Mouse (Mus musculus) midbrain, embryonic 15.5 days (tissue): ENCODE results near the gene Pacs1. TPM values are rescaled to one million over a fixed set of nuclear protein-coding genes. Genes with fewer than 3 reads are reported as not detected.

Experiments
- ATAC-seq: fragments of 200-750 bp; cut with Nextera tagmentation; replicated peaks from 2 replicates; pipeline ENCODE4 v1.8.0; 2017; ENCODE audit warnings: moderate TSS enrichment
- H3K27ac ChIP-seq: fragments of 300-500 bp; sonication (generic); 2 replicates; pipeline ENCODE4 v1.5.1; 2015; ENCODE audit warnings: mild to moderate bottlenecking, inconsistent platforms
- H3K27me3 ChIP-seq: fragments of 300-500 bp; sonication (generic); replicated peaks from 2 replicates; pipeline ENCODE4 v1.6.1; 2015; ENCODE audit warnings: inconsistent platforms
- H3K36me3 ChIP-seq: fragments of 300-500 bp; sonication (generic); replicated peaks from 2 replicates; pipeline ENCODE4 v1.6.1; 2015; ENCODE audit warnings: inconsistent platforms
- H3K4me1 ChIP-seq: fragments of 300-500 bp; sonication (generic); 2 replicates; pipeline ENCODE4 v1.6.1; 2015; ENCODE audit warnings: inconsistent platforms
- H3K4me2 ChIP-seq: fragments of 300-500 bp; sonication (generic); 2 replicates; pipeline ENCODE4 v1.6.1; 2015; ENCODE audit warnings: inconsistent platforms, mild to moderate bottlenecking, moderate library complexity
- H3K4me3 ChIP-seq: fragments of 300-500 bp; sonication (generic); 2 replicates; pipeline ENCODE4 v1.5.1; 2015; ENCODE audit warnings: mild to moderate bottlenecking, inconsistent platforms
- H3K9ac ChIP-seq: fragments of 300-500 bp; sonication (generic); 2 replicates; pipeline ENCODE4 v1.6.1; 2015; ENCODE audit warnings: mild to moderate bottlenecking, inconsistent platforms
- H3K9me3 ChIP-seq: fragments of 300-500 bp; sonication (generic); 2 replicates; pipeline ENCODE4 v1.6.1; 2016; ENCODE audit warnings: inconsistent platforms
- WGBS: fragments of 180-500 bp; shearing (Covaris S2); methylation state at CpG from one replicate; pipeline ENCODE4 v1.1.7; 2015; ENCODE audit warnings: mixed read lengths; 5-methylcytosine and 5-hydroxymethylcytosine counted together
- polyA plus RNA-seq: library from polyadenylated mRNA; unstranded; fragments of >200 nt; fragmentation: Nextera tagmentation; extraction: Ambion mirVana; gene quantifications from 2 replicates; pipeline ENCODE4 v1.2.1, GENCODE M21; 2015

Pacs1 gene
- polyA plus RNA-seq, 1 experiment from 2014 or later = 55.7 TPM

GRCm38 (mm10) chr19:5131237-5131636 lies 141.7 kb downstream of the Pacs1 start:
- Histone ChIP-seq H3K27me3 (no peaks in the 10 kb centered on the region), H3K9me3 (no peaks in the 10 kb centered on the region), H3K4me2 (no peak overlapping the region), H3K36me3 (peaks cover 6% of the 10 kb centered on the region; the same call in 1 of the 2 replicates), H3K9ac (no peak overlapping the region), H3K4me1 (no peaks in the 10 kb centered on the region), H3K4me3 (no peak overlapping the region), H3K27ac (no peak overlapping the region)
- ATAC-seq = no peak
- 75% methylated on average over 4 of the region's 4 CpGs for WGBS

- Histone ChIP-seq H3K36me3 (peaks cover 6% of the 10 kb centered on the region; the same call in 1 of the 2 replicates), H3K9me3 (no peaks in the 10 kb centered on the region), H3K4me1 (no peaks in the 10 kb centered on the region), H3K9ac (no peak overlapping the region), H3K4me2 (no peak overlapping the region), H3K4me3 (no peak overlapping the region), H3K27ac (no peak overlapping the region), H3K27me3 (no peaks in the 10 kb centered on the region)
- ATAC-seq = no peak
- WGBS = 41% methylated on average over 1 of the region's 1 CpGs
Observed at GRCm38 (mm10) chr19:5129770-5130169, 143.1 kb downstream of the Pacs1 start.

- Histone ChIP-seq H3K4me1 (peaks cover 3% of the 10 kb centered on the region), H3K4me2 (no peak overlapping the region), H3K27me3 (no peaks in the 10 kb centered on the region), H3K4me3 (no peak overlapping the region), H3K36me3 (no peaks in the 10 kb centered on the region), H3K9ac (no peak overlapping the region), H3K27ac (no peak overlapping the region), H3K9me3 (no peaks in the 10 kb centered on the region)
- ATAC-seq = no peak
- 78% methylated on average over 7 of the region's 7 CpGs for WGBS
Observed at GRCm38 (mm10) chr19:5124055-5124614, 148.8 kb downstream of the Pacs1 start.

- WGBS = 92% methylated on average over 3 of the region's 3 CpGs
- Histone ChIP-seq H3K4me1 (peaks cover 10% of the 10 kb centered on the region), H3K4me2 (no peak overlapping the region), H3K4me3 (no peak overlapping the region), H3K9me3 (no peaks in the 10 kb centered on the region), H3K9ac (no peak overlapping the region), H3K27ac (no peak overlapping the region), H3K27me3 (no peaks in the 10 kb centered on the region), H3K36me3 (no peaks in the 10 kb centered on the region)
- ATAC-seq = no peak
Observed at GRCm38 (mm10) chr19:5123241-5123640, 149.7 kb downstream of the Pacs1 start.

GRCm38 (mm10) chr19:5122492-5122891 lies 150.4 kb downstream of the Pacs1 start:
- no peaks in the 10 kb centered on the region for H3K36me3 ChIP-seq
- H3K9me3 ChIP-seq = no peaks in the 10 kb centered on the region
- ATAC-seq = no peak
- no peaks in the 10 kb centered on the region for H3K27me3 ChIP-seq
- whole genome bisulfite sequencing = 67% methylated on average over 10 of the region's 10 CpGs
- no peak overlapping the region for H3K9ac ChIP-seq
- H3K4me1 ChIP-seq = peaks cover 10% of the 10 kb centered on the region
- no peak overlapping the region for H3K4me3 ChIP-seq
- H3K4me2 ChIP-seq = no peak overlapping the region
- H3K27ac ChIP-seq = no peak overlapping the region

- H3K27ac ChIP-seq = peak within 1 kb of the TSS; percentile 91
- peaks cover 24% of the 10 kb centered on the region for H3K4me1 ChIP-seq
- under 1% methylated on average over 18 of the region's 18 CpGs for WGBS
- no peak for ATAC-seq
- no peaks in the 10 kb centered on the region for H3K27me3 ChIP-seq
- peak within 1 kb of the TSS; percentile 92 for H3K4me2 ChIP-seq
- H3K36me3 ChIP-seq = peaks cover 7% of the 10 kb centered on the region; the same call in 1 of the 2 replicates
- H3K9me3 ChIP-seq = no peaks in the 10 kb centered on the region
- H3K4me3 ChIP-seq = peak within 1 kb of the TSS; percentile 64
- peak within 1 kb of the TSS; percentile 81 for H3K9ac ChIP-seq
Observed at GRCm38 (mm10) chr19:5118384-5118698, 154.6 kb downstream of the Pacs1 start, which contains the start of gene Klc2. Gene Klc2, minus strand, starts transcription at chr19:5118560.

- no peaks in the 10 kb centered on the region for H3K9me3 ChIP-seq
- H3K27me3 ChIP-seq = no peaks in the 10 kb centered on the region
- peak overlapping the region; percentile 91 for H3K27ac ChIP-seq
- peaks cover 10% of the 10 kb centered on the region; the same call in 1 of the 2 replicates for H3K36me3 ChIP-seq
- ATAC-seq = peak; percentile 95
- H3K4me3 ChIP-seq = peak overlapping the region; percentile 64
- WGBS = under 1% methylated on average over 81 of the region's 83 CpGs
- peak overlapping the region; percentile 81 for H3K9ac ChIP-seq
- H3K4me1 ChIP-seq = peaks cover 24% of the 10 kb centered on the region
- H3K4me2 ChIP-seq = peak overlapping the region; percentile 92
Observed at GRCm38 (mm10) chr19:5117494-5118383, 155.2 kb downstream of the Pacs1 start.

GRCm38 (mm10) chr19:5113783-5114182 lies 159.1 kb downstream of the Pacs1 start:
- Histone ChIP-seq H3K27me3 (no peaks in the 10 kb centered on the region), H3K9ac (no peak overlapping the region), H3K4me1 (peaks cover 17% of the 10 kb centered on the region), H3K9me3 (no peaks in the 10 kb centered on the region), H3K4me2 (no peak overlapping the region), H3K36me3 (peaks cover 48% of the 10 kb centered on the region), H3K27ac (no peak overlapping the region), H3K4me3 (no peak overlapping the region)
- no peak for ATAC-seq
- WGBS = 91% methylated on average over 7 of the region's 7 CpGs

GRCm38 (mm10) chr19:5109659-5110453 lies 163.1 kb downstream of the Pacs1 start:
- ATAC-seq = no peak
- H3K27ac ChIP-seq = no peak overlapping the region
- no peak overlapping the region for H3K4me3 ChIP-seq
- H3K9me3 ChIP-seq = no peaks in the 10 kb centered on the region
- H3K4me1 ChIP-seq = peaks cover 19% of the 10 kb centered on the region
- H3K27me3 ChIP-seq = no peaks in the 10 kb centered on the region
- no peak overlapping the region for H3K4me2 ChIP-seq
- peaks cover 57% of the 10 kb centered on the region for H3K36me3 ChIP-seq
- WGBS = 74% methylated on average over 19 of the region's 19 CpGs
- H3K9ac ChIP-seq = no peak overlapping the region

- Histone ChIP-seq H3K36me3 (peaks cover 64% of the 10 kb centered on the region), H3K4me2 (no peak overlapping the region), H3K4me1 (peaks cover 19% of the 10 kb centered on the region), H3K27me3 (no peaks in the 10 kb centered on the region), H3K4me3 (no peak overlapping the region), H3K9me3 (no peaks in the 10 kb centered on the region), H3K27ac (no peak overlapping the region), H3K9ac (no peak overlapping the region)
- ATAC-seq = no peak
- 70% methylated on average over 4 of the region's 4 CpGs for WGBS
Observed at GRCm38 (mm10) chr19:5108702-5109101, 164.2 kb downstream of the Pacs1 start.

GRCm38 (mm10) chr19:5108271-5108575 lies 164.7 kb downstream of the Pacs1 start:
- Histone ChIP-seq H3K27ac (no peak overlapping the region), H3K9me3 (no peaks in the 10 kb centered on the region), H3K36me3 (peaks cover 63% of the 10 kb centered on the region), H3K27me3 (no peaks in the 10 kb centered on the region), H3K4me1 (peaks cover 19% of the 10 kb centered on the region), H3K4me3 (no peak overlapping the region), H3K4me2 (no peak overlapping the region), H3K9ac (no peak overlapping the region)
- 24% methylated on average over 5 of the region's 5 CpGs for WGBS
- ATAC-seq = no peak

- Histone ChIP-seq H3K9ac (no peak overlapping the region), H3K36me3 (peaks cover 65% of the 10 kb centered on the region)
- ATAC-seq = peak; percentile 18
Observed at GRCm38 (mm10) chr19:5107556-5108270, 165.2 kb downstream of the Pacs1 start.

More at GRCm38 (mm10) chr19:5107556-5108270, 165.2 kb downstream of the Pacs1 start:
- Histone ChIP-seq H3K27ac (peak overlapping the region; percentile 97; the same call in 1 of the 2 replicates), H3K9me3 (no peaks in the 10 kb centered on the region), H3K27me3 (no peaks in the 10 kb centered on the region), H3K4me2 (no peak overlapping the region), H3K4me3 (no peak overlapping the region), H3K4me1 (peaks cover 19% of the 10 kb centered on the region)
- 73% methylated on average over 18 of the region's 18 CpGs for WGBS
